Mouse (Mus musculus) retina, postnatal 1 day (tissue): ENCODE results near the gene Ipo7.
"Not testable (repeated sequence)": the region's sequence is repeated elsewhere in the genome, so short reads cannot be mapped to it uniquely, and the experiment has no call there.

ENCODE experiments used
- DNase-seq: peaks from one replicate; pipeline ENCODE4 v3.0.0-alpha.2; 2012

Ipo7 gene

DNA sequence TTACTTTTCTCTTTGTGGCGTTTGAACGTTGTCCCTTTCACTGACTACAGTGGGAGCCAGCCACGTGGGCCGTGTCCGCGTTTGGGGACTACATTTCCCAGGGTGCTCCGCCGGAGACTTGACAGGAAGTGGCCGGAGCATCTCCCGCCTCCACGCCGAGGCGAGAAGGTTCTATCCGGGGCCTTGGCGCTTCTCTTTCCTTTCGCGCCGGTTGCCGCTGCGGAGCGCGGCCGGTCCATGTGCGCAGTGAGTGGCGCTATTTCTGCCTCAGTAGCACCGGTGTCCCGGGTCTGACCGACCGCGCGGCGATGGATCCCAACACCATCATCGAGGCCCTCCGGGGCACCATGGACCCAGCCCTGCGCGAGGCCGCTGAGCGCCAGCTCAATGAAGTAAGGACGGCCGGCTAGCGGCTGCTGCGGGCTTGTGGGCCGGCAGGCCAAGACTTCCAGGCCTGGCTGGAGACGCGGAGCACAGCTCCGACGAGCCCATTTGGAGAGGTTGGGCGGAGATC is at the start of gene Ipo7:
Gene Ipo7, plus strand, starts transcription at position 158 of the 514 bp plus-strand sequence.
- peak; percentile 96 for DNase-seq

DNA sequence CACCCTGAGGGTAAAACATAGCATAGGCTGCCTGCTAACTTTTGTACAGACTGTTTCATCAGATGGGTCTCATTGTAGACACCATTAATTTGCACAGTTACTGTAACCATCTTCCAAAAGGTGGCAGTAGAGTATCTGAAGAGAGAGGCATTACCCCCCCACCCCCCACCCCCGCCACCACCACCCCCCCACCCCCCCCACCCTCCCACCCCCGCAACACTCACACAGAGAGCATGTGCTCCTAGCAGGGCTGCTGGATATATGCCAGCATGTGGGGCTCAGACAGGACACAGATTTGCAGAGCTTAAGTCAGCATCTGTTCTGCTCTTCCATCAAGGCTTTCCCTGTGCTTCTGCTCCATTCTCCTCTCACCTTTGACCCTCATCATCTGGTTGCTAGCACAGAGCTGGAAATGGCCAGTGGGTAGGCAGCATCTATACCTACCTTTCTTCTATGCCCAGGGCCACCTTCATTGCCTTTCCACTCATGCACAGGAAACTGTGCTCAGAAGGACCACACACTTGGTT is 49.1 kb upstream of the Ipo7 start:
- peak; percentile 96 for DNase-seq

DNA sequence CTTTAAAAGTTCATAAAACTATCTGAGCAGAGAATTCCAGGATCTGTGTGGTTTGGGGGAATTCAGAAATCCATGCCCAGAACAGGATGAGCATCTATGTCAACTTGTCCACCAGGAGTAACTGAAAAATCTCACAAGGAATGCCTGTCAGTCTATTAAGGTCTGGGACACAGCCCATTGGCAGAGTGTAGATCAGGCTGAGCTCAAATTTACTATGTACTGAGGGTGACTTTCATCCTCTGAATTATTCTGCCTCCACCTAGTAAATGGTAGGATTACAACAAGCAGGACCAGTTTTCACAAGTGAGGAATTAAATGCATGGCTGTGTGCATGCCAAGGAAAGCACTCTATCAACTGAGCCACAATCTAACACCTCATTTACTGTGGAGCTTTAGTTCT is 48.5 kb upstream of the Ipo7 start:
- DNase-seq, result no peak

DNA sequence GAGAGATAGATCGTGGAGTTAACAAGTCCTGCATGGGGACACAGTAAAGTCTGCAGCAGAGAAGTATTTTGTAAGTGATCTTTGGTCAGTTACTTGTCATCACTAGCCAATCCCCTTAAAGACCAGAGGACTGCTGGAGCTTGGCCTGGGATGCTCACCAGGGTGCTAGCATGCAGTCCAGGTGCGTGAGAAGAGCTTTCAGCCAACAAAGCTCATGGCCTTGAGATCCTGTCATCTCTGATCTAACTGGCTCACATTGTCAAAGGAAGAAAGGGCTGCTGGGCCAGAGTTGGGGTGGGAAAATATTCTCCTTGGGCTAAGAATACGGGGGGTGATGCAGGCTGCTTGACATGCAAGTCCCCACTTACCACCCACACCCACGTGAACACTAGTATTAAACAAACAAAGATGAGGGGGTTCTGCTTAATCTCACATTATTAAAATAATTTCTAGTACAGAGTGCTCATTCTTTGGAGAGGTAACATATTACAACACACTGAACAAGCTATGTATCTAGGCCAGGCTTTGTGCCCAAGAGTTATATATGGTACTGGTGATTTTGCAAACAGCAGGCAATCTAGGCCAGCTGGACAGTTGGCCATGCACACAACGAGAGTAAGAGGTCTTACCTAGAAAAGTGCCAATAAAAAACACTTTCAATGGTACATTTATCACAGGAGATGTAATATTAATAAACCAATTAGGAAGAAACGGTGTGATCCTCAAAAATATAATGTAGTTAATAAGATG is 41.9 kb upstream of the Ipo7 start:
- no peak for DNase-seq

DNA sequence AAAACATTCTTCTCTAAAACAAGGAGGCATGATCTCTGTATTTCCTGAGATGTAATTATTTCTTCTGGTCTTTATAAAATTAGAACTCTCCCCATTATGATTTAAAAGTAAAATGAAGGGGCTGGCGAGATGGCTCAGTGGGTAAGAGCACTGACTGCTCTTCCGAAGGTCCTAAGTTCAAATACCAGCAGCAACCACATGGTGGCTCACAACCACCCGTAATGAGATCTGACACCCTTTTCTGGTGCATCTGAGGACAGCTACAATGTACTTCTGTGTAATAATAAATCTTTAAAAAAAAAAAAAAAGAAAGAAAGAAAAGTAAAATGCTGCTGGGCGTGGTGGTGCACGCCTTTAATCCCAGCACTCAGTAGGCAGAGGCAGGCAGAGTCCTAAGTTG is 40.9 kb upstream of the Ipo7 start:
- peak; percentile 25 for DNase-seq

DNA sequence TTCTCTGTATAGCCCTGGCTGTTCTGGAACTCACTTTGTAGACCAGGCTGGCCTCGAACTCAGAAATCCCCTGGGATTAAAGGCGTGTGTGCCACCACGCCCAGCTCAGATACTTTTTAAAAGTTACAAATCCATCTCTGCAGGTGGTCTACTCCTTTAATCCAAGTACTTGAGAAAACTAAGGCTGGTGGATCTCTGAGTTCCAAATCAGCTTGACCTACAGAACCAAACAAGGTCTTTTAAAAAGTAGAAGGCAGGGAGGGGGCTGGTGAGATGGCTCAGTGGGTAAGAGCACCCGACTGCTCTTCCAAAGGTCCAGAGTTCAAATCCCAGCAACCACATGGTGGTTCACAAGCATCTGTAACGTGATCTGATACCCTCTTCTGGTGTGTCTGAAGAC is 33.5 kb upstream of the Ipo7 start:
- not testable (repeated sequence) for DNase-seq

DNA sequence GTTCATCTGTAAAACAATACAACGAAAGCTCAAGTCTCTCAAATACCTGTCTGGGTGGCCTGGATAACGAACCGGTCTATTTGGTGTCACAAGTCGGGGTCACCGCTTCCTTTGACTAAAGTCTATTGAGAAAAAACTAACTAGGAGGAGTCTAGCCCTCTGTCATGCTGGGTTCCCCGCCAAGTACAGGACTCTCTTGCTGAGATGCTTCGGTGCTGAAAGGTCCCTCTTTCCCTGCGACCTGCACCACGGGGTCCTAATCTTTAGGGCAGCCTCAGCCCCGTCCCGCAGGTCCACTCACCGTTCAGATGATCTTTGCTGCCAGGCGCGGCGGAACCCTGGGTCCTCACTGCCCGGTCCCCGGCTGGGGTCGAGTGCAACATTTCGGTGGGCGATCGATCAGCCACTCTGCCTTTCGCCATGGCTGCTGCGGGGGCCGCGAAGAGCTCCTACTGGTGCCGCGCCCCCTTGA is 32.4 kb upstream of the Ipo7 start:
- DNase-seq, result no peak

DNA sequence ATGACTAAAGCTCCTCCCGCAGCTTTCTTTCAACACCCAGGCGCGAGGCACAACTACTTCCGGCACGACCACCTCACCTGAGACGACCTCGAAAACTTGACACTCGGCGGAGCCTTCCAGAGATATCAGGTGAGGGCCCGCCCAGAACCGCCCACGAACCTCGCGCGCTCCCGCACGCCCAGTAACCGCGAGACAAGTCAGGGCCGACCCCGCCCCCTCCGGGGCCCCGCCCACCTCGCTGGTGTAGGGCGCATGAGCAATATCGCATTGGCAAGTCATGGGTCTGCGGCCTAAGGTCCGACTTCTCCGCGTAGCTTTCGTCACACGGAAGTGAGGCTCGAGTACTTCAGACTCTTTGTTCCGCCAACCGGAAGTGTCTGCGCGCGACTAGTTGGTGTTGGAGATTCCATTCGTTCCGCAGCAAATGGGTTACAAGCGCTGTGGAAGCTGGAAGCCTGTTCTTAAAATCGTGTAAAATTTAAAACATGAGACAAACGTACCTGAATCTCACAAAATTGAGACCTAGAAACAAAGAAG is 31.9 kb upstream of the Ipo7 start:
- peak; percentile 99 for DNase-seq

DNA sequence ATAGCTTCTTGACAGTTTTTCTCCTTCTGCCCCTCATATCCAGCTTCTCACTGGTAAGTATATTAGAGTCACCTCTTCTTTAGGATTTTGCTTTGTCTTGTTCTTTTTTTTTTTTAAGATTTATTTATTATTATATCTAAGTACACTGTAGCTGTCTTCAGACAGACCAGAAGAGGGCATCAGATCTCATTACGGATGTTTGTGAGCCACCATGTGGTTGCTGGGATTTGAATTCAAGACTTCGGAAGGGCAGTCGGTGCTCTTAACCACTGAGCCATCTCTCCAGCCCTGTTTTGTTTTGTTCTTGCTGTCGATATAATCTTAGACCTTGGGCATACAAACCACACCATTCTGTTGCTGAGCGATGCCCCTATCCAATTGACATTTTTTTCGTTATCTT is 31.3 kb upstream of the Ipo7 start, which contains the start of gene Tmem41b:
Gene Tmem41b, minus strand, starts transcription at position 155 of the 400 bp plus-strand sequence.
- peak; percentile 9 for DNase-seq

DNA sequence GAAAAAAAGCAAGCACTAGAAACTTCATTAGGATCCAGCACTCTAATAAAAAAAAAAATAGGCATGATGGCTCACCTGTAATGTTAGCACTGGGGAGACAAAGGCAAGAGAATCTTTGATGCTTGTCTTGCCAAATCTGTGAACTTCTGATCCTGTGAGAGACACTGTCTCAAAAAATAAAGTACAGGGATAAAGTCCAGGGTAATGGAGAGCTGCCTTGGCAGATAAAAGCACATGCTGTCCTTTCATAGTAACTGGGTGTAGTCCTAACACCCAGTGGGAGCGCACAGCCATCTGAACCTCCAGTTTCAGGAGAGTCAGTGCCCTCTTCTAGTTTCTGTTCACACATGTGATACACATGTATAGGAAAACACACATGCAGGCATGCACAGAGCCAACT is 26.8 kb upstream of the Ipo7 start:
- no peak for DNase-seq

DNA sequence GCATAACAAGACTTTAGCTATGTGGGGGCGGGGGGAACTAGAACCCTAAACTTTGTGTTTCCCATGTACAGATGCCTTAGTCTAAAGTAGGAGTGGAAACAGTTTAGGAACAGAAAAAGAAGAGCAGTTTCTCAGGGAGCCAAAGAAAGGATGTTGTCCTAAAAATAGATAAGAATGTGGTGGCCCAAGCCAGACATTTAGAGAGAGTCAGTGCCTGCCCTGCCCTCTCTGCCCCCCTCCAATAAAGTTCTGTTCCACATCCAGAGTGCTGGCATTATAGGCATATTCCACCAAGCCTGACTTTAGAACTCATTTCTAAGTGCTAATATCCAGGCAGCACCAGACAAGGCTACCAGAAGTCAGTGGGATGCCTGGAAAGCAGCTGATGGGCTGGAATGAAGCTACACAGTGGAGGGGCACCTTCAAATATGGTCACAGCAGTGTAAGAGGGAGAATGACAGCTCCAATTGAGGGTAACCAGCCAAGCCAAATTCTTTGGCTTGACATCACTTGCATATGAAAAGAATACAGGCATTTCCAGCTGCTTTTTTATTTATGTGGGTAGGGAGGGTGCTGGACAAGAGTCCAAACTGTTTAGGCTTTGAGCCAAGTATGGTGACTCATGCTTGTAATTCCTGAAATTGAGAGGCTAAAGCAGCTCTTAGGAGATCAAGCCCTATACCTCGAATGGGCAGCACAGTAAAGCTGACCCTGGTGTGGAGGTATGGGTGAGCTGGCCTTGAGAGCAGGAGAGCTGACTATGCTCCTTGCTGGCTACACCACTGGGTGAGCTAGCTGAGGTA is 24.7 kb upstream of the Ipo7 start:
- no peak for DNase-seq

DNA sequence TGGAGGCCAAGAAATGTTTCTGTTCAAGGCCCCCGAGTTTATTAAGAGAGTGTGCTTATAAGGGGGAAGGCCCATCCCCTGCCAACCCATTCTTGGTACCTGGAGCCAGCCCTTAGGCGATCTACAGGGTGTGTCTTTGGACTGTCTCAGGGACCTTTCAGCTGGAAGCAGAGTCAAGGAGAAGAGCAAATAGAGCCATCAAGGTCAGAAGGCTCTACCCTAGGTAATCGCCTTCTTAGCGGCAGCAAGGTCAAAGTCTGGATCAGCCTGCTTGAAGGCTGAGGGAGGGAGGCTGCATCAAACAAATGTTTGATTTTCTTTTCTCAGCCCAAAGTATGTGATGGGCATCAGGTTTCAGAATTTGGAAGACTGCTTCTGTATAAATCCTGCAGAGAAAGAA is 19.7 kb upstream of the Ipo7 start:
- no peak for DNase-seq

DNA sequence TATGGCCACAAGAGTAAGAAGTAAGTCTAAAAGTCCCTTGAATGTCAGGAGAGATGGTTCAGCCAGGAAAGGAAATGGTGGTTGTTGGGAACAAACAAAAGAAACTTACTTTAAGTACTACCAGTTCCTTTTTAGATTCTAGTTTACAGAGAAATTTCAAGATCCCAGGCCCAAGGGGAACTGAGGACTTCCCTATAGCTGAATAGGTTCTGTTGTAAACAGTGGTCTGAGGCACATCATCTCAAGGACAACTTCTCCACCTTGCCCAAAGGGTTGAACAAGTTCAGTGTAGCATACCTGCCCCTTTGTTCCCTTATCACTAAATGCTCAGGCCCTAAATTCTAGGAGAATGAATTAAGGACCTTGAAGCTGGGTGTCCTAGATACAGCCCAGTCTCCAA is 16.0 kb upstream of the Ipo7 start:
- DNase-seq, result no peak

DNA sequence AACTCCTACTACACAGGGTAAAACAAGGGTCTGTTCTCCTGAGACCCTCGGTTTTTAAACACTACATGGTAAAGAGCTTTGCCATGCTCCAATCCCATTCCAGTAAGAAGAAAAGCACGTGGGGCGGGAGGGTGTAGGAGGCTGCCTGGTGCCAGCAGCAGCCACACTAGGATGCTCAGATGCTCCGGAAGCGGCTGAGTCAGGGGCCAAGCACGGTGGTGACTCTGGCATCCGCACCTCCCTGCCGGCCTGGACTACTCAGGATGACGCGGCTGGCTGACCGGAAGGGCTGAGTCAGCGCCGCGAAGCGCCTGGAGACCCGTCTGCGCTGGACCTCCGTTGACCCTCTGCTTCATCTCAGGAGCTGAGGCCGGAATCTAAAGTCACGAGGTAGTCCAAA is 15.1 kb upstream of the Ipo7 start:
- peak; percentile 53 for DNase-seq

DNA sequence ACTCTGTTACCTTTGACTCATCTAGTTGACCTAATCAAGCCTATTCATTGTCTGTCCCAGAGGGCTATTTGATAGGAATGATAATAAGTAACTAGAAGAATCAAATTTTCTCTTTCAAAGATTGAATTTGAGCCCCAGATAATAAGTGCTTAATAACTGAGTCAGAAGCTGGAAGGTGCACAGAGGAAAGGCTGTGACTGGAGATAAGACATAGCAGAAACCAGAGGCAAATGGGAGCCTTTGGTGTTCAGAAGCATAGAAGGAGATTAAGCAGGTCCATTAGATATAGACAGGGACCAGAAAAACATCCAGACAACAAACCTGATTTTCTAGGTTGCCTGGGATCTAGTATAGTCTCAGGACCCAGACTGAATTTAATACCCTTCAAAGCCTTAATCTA is 12.1 kb upstream of the Ipo7 start:
- no peak for DNase-seq

DNA sequence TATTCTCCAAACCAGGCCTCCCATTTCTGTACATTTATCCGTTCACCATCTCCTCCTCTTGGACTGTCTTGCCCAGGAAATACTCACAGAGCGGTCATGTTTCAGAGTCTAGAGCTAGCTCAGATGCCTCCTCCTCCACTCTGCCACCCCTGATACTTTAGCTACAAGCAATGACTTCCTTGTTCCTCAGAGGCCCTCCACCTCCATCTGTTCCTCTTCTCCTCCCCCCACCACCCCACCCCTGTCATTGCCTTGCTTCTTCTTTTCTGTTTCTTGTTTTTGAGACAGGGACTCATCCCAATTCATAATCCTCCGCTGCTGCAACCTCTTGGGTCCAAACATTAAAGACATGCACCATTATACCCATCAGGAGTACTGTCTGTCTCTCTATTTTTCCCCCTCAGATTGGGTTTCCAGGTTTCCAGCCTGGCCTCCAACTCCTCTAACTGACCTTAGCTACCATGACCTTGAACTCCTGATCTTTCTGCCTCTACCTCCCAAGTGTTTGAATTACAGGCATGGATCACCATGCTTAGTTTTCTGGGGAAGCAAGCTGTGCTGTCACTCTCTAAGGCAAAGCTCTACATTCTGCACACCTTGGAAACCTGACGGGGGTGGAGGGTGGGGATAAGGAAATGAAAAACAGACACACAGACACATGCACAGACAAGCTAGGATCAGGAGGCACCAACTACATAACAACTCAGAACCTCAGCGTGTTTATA is 11.4 kb upstream of the Ipo7 start:
- no peak for DNase-seq

DNA sequence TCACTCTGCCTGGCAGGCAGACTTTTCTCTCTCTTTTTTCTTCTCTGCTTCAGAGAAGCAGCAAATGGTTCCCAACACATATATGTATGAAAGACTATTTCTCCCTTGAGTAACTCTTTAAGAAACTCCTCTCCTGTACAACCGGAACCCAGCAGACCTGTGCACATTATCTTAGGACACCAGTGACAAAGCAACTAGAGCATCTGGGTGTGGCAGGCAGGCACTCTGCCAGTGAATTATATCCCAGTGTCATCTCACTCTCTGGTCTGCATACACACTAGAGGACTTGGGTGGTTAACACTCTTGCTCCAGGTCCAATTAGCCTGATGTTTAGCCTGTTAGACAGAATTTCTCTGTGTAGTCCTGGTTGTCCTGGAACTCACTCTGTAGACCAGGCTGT is 9.6 kb upstream of the Ipo7 start:
- no peak for DNase-seq

DNA sequence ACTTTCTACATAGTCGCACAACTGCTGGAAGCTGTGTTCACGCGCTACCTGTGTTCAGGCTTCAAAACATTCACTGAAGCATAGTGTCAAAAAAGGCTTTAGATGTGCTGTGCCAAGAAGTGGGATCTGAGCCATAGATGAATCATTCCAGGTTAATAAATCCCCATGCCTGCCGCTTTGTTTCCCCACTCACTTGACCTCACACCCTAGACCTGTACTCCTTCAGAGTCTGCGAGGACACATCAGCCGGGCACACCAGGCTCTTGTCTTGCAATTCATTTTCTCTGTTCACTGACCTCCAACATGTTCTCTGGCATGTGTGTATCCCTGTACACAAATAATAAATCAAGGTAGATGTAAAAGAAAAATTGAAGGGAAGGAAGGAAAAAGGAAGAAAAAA is 9.0 kb upstream of the Ipo7 start:
- no peak for DNase-seq

DNA sequence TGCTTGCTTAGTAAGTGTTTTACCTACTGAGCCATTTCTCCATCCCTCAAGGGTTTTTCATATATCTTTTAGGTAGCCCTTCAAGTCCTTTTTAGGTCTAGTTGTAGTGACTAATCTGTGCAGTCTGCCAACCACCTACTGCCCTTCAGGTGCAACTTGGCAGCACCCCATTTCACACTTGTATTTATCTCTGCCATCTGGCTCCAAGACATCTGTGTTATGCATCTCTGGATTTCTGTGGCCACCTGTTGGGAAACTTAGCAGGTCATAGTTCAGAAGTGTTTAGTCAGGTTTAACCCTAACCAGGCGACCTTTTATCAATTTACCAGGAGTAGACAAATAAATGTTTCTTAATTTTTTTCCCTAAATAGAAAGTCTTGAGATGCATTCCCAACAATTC is 6.7 kb upstream of the Ipo7 start:
- no peak for DNase-seq

DNA sequence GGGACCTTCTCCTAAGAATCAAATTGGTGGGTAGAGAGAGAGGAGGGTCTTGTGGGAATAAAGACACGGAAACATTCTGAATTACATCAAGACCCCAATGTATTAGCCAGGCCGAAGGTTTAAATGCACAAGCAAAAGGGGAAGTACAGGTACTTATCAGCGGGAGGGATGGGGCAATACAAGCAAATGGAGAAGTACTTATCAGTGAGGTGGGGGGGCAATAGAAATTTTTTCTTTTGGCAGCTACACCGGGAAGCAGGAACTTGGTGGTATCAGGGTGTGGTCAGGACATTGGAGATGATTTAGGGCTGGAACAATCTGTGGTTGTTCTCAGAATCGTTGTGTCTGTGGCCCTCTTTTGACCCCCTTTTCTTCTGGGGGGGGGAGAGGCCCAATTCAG is 3.8 kb upstream of the Ipo7 start:
- no peak for DNase-seq

DNA sequence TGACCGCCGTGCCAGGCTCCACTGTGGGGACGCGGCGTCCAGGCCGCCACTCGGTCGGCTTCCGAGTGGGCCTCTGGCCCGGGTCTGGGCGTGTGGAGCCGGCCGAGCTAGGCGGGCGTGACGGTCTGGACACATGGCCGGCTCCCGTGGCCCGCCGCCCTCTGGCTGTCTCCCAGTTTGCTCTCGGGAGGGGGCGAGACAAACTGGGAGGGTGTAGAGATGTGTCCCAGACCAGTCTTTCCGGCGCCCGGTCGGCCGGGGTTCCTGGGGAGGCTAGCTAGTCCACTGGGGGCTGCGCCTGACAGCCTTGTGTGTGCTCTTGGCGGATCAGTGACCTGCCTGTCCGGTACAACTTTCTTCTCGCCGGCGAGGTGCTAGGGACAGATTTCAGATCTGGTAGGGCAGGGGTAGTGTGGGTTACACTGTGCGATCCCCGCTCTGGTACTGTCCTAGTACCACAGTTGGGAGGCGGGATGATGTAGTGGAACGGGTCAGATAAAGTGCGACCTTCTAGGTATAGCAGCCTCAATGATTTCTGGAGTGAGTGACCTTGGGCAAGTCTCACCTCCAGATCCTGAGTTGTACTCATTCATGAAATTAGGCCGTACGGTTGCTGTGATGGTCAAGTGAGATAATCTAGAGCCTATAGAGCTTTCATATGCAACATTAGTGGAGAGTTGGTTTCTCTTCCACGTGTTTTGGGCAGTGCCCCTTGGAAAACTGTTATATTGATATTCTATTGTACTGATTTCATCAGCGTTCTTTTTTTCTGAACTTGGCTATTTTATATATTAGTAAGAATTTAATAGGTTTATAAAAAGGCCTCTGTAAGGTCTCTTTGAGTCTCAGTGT is 783 bp downstream of the Ipo7 start:
- no peak for DNase-seq

DNA sequence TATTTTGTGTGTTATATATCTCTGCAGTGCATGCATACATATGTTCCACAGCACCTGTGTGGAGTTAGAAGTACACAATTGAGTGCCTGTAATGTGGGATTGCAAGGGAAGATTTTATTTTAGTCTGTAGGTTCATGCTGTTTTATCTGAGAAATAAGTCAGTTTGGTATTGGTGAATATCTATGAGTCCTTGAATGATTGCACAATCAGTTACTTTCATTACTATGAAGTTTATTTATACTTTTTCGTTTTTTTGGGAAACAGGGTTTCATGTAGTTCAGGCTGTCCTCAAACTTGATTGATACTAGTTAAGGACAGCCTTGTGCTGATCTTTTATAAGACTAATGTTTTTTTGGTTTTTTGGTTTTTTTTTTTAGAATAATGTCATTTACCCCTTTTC is 5.5 kb downstream of the Ipo7 start:
- DNase-seq, result no peak
